Comparison of ENCODE assay signal across 31 mouse cellular contexts in genomic region chr9:58446829-58447228, GRCm38 (mm10). TPM values are rescaled to one million over a fixed set of nuclear protein-coding genes. Genes with fewer than 3 reads are reported as not detected.
DNase-seq lines count a peak whose midpoint lies in the region; ATAC-seq lines count a peak whose summit lies in the region.
"Had no signal": no experiment of that assay in that cellular context is flagged by ENCODE, and none has a peak within 500 bp of the region (broad histone marks: within the 10 kb centered on the region; RNA-seq: fewer than 3 reads in every experiment).

No protein-coding gene starts in this region.

- no peak overlapping the region for H3K4me2 ChIP-seq in forebrain, embryonic 14.5 days (ENCODE audit: low read length)
- H3K4me2 ChIP-seq in heart, embryonic 13.5 days, result no peak overlapping the region
- H3K4me2 ChIP-seq in neural tube, embryonic 13.5 days, result no peak overlapping the region
- H3K4me2 ChIP-seq in neural tube, embryonic 15.5 days, result no peak overlapping the region
- H3K4me2 ChIP-seq: embryonic facial prominence, embryonic 15.5 days; liver, embryonic 12.5 days had no signal

- DNase-seq in forebrain, embryonic 10.5 days (ENCODE audit: extremely low spot score, low spot score), result no peak
- DNase-seq in forebrain, embryonic 14.5 days (ENCODE audit: low spot score), result no peak
- no peak for DNase-seq in heart, postnatal 10 days
- DNase-seq in spleen, postnatal 4 days (ENCODE audit: low spot score in 2 of 2), result no peak
- no peak for DNase-seq in urinary bladder, postnatal 10 days (ENCODE audit: low spot score)
- DNase-seq: adrenal gland, postnatal 25 days; cerebellum, adult 18-20 months; cerebellum, postnatal 10 days; gastrocnemius, postnatal 25 days; heart, adult 18-20 months; kidney, adult 8-10 months; kidney, postnatal 4 days; liver, postnatal 0 days; lung, postnatal 36 days; midbrain, embryonic 14.5 days; right cerebral cortex, adult 18-20 months; spleen, adult 18-20 months; thymus, adult 18-20 months; thymus, postnatal 25 days had no signal

- intact Hi-C loops in heart, postnatal 10 days (cut with DNase I), result no loop called here

- ATAC-seq in forebrain, embryonic 14.5 days, result no peak
- no peak for ATAC-seq in heart, embryonic 13.5 days (ENCODE audit: extremely low read depth, insufficient number of reproducible peaks, low FRiP score, low TSS enrichment)
- ATAC-seq in neural tube, embryonic 13.5 days (ENCODE audit: low read depth), result 0 out of 2 replicates have a peak, but pooled peaks have one; percentile 17
- ATAC-seq in neural tube, embryonic 15.5 days (ENCODE audit: low FRiP score), result no peak; the same call in 1 of the 2 replicates
- ATAC-seq: intestine, embryonic 16.5 days; liver, embryonic 12.5 days; liver, postnatal 0 days had no signal

- H3K9me3 ChIP-seq in forebrain, embryonic 10.5 days, result no peaks in the 10 kb centered on the region
- no peaks in the 10 kb centered on the region for H3K9me3 ChIP-seq in forebrain, embryonic 14.5 days (replicated peaks; ENCODE audit: control insufficient read depth, low read length)
- no peaks in the 10 kb centered on the region for H3K9me3 ChIP-seq in heart, embryonic 13.5 days
- no peaks in the 10 kb centered on the region for H3K9me3 ChIP-seq in neural tube, embryonic 13.5 days
- no peaks in the 10 kb centered on the region for H3K9me3 ChIP-seq in neural tube, embryonic 15.5 days (replicated peaks)
- H3K9me3 ChIP-seq: embryonic facial prominence, embryonic 10.5 days; embryonic facial prominence, embryonic 15.5 days; liver, embryonic 12.5 days had no signal

- H3K27ac ChIP-seq in forebrain, embryonic 10.5 days, result peak overlapping the region; percentile 16; the same call in 1 of the 2 replicates
- no peak overlapping the region for H3K27ac ChIP-seq in forebrain, embryonic 14.5 days (ENCODE audit: low read depth, low read length)
- H3K27ac ChIP-seq in heart, embryonic 13.5 days (replicated peaks), result no peak overlapping the region
- 0 out of 2 replicates have a peak overlapping the region, but pooled peaks have one; percentile 4 for H3K27ac ChIP-seq in neural tube, embryonic 13.5 days (replicated peaks)
- H3K27ac ChIP-seq in neural tube, embryonic 15.5 days (replicated peaks), result no peak overlapping the region
- H3K27ac ChIP-seq: embryonic facial prominence, embryonic 10.5 days; embryonic facial prominence, embryonic 15.5 days; kidney, postnatal 0 days; liver, embryonic 12.5 days; stomach, postnatal 0 days had no signal

- H3K4me1 ChIP-seq in forebrain, embryonic 10.5 days, result peaks cover 50% of the 10 kb centered on the region
- H3K4me1 ChIP-seq in forebrain, embryonic 14.5 days (ENCODE audit: control insufficient read depth, insufficient read depth, low read length), result peaks cover 27% of the 10 kb centered on the region
- peaks cover 31% of the 10 kb centered on the region for H3K4me1 ChIP-seq in heart, embryonic 13.5 days
- peaks cover 40% of the 10 kb centered on the region for H3K4me1 ChIP-seq in neural tube, embryonic 13.5 days (replicated peaks)
- peaks cover 35% of the 10 kb centered on the region for H3K4me1 ChIP-seq in neural tube, embryonic 15.5 days
- H3K4me1 ChIP-seq: liver, embryonic 12.5 days had no signal

- no peak overlapping the region for H3K4me3 ChIP-seq in forebrain, embryonic 10.5 days
- H3K4me3 ChIP-seq in forebrain, embryonic 14.5 days (ENCODE audit: low read depth, low read length), result no peak overlapping the region
- no peak overlapping the region for H3K4me3 ChIP-seq in heart, embryonic 13.5 days
- H3K4me3 ChIP-seq in neural tube, embryonic 13.5 days, result no peak overlapping the region
- no peak overlapping the region for H3K4me3 ChIP-seq in neural tube, embryonic 15.5 days (replicated peaks)
- H3K4me3 ChIP-seq: embryonic facial prominence, embryonic 10.5 days; embryonic facial prominence, embryonic 15.5 days; liver, embryonic 12.5 days; myocyte had no signal

- H3K9ac ChIP-seq in forebrain, embryonic 14.5 days (ENCODE audit: low read length), result no peak overlapping the region
- H3K9ac ChIP-seq in heart, embryonic 13.5 days, result peak overlapping the region; percentile 19; the same call in 1 of the 2 replicates
- no peak overlapping the region for H3K9ac ChIP-seq in neural tube, embryonic 13.5 days
- no peak overlapping the region for H3K9ac ChIP-seq in neural tube, embryonic 15.5 days (replicated peaks)
- H3K9ac ChIP-seq: embryonic facial prominence, embryonic 15.5 days; liver, embryonic 12.5 days; liver, postnatal 0 days had no signal

- 25% methylated on average over 4 of the region's 4 CpGs for WGBS in forebrain, embryonic 10.5 days
- WGBS in forebrain, embryonic 14.5 days, result 14% methylated on average over 4 of the region's 4 CpGs
- 41% methylated on average over 4 of the region's 4 CpGs for WGBS in heart, embryonic 13.5 days
- WGBS in neural tube, embryonic 13.5 days, result 28% methylated on average over 4 of the region's 4 CpGs
- WGBS in neural tube, embryonic 15.5 days, result 31% methylated on average over 4 of the region's 4 CpGs

- no peaks in the 10 kb centered on the region for H3K36me3 ChIP-seq in forebrain, embryonic 10.5 days (replicated peaks)
- no peaks in the 10 kb centered on the region for H3K36me3 ChIP-seq in forebrain, embryonic 14.5 days (ENCODE audit: control insufficient read depth, insufficient read depth, low read length)
- no peaks in the 10 kb centered on the region for H3K36me3 ChIP-seq in heart, embryonic 13.5 days
- H3K36me3 ChIP-seq in neural tube, embryonic 13.5 days, result no peaks in the 10 kb centered on the region
- no peaks in the 10 kb centered on the region for H3K36me3 ChIP-seq in neural tube, embryonic 15.5 days
- H3K36me3 ChIP-seq: embryonic facial prominence, embryonic 10.5 days; embryonic facial prominence, embryonic 15.5 days; liver, embryonic 12.5 days had no signal

- peaks cover 3% of the 10 kb centered on the region; the same call in 1 of the 2 replicates for H3K27me3 ChIP-seq in forebrain, embryonic 10.5 days (ENCODE audit: poor library complexity, severe bottlenecking)
- no peaks in the 10 kb centered on the region for H3K27me3 ChIP-seq in forebrain, embryonic 14.5 days (replicated peaks; ENCODE audit: control insufficient read depth, insufficient read depth, low read length)
- H3K27me3 ChIP-seq in heart, embryonic 13.5 days (replicated peaks), result no peaks in the 10 kb centered on the region
- no peaks in the 10 kb centered on the region for H3K27me3 ChIP-seq in neural tube, embryonic 13.5 days
- no peaks in the 10 kb centered on the region for H3K27me3 ChIP-seq in neural tube, embryonic 15.5 days (replicated peaks)
- H3K27me3 ChIP-seq: embryonic facial prominence, embryonic 15.5 days had no signal

RNA-seq across cellular contexts. Expression of gene Insyn1, which starts 41.6 kb away (rescaled TPM):
- 0.66 TPM in 2 replicates for polyA plus RNA-seq in forebrain, embryonic 10.5 days (2016; fragmentation: Nextera tagmentation; extraction: Ambion mirVana)
- 8.0 and 8.1 TPM in 2 replicates for polyA plus RNA-seq in forebrain, embryonic 14.5 days (2014; fragmentation: Nextera tagmentation; extraction: Ambion mirVana)
- polyA plus RNA-seq in heart, embryonic 13.5 days (2015; fragmentation: Nextera tagmentation; extraction: Ambion mirVana), result 0.74 and 1.1 TPM in 2 replicates
- total RNA-seq in heart, postnatal 10 days (2021), result 10 to 100 TPM; 11.0 to 11.4 TPM
- 6.8 and 7.9 TPM in 2 replicates for polyA plus RNA-seq in neural tube, embryonic 13.5 days (2015; fragmentation: Nextera tagmentation; extraction: Ambion mirVana)
- 9.5 and 14.9 TPM in 2 replicates for polyA plus RNA-seq in neural tube, embryonic 15.5 days (2015; fragmentation: Nextera tagmentation; extraction: Ambion mirVana)
- total RNA-seq: megakaryocyte, adult 5-6 weeks; neutrophil, adult 5-6 weeks had no signal
- polyA plus RNA-seq: liver, postnatal 0 days had no signal

Comparison
In these comparisons a context has a peak if more than half of its experiments do, and no peak if none do; other contexts are left out.
1. H3K27ac ChIP-seq: peak in forebrain, embryonic 10.5 days (single experiment) and neural tube, embryonic 13.5 days (single experiment); none in forebrain, embryonic 14.5 days (single experiment), heart, embryonic 13.5 days (single experiment) and neural tube, embryonic 15.5 days (single experiment).